Mouse (Mus musculus) spleen, postnatal 36 days (tissue): Measurements from ENCODE around the gene Hspd1.
"Not testable (repeated sequence)": the region's sequence is repeated elsewhere in the genome, so short reads cannot be mapped to it uniquely, and the experiment has no call there.

ENCODE experiments used
- DNase-seq, 2 experiments: peaks; one replicate each; pipeline ENCODE4 v3.0.0; 2022; ENCODE audit warnings: low spot score in 2 of 2, mixed read lengths in 1 of 2

The Hspd1 gene

DNA sequence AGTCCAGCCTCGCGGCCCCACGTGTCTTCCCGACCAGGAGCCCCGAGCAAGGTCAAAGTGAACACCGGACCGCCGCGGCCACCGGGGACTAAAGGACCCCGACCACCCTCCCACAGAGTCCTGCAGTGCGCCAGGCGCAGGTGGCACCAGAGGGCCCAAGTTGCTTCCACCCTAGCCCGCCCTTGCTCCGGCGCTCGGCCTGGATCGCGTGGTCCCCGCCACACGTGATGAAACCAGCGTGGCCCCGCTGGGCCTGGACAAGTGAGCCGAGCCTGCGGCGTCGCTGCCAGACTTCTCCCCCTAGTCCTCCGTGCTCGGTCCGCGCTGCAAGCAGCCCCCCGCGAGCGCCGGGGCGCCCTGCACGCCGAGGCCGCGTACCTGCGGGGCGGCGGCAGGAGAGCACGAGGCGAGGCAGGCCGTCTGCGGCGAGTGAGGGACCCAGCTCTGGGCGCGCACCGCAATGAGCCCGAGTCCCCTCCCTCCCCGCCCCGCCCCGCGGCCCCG, 590 bp downstream of the Hspd1 start:
- no peak for DNase-seq

DNA sequence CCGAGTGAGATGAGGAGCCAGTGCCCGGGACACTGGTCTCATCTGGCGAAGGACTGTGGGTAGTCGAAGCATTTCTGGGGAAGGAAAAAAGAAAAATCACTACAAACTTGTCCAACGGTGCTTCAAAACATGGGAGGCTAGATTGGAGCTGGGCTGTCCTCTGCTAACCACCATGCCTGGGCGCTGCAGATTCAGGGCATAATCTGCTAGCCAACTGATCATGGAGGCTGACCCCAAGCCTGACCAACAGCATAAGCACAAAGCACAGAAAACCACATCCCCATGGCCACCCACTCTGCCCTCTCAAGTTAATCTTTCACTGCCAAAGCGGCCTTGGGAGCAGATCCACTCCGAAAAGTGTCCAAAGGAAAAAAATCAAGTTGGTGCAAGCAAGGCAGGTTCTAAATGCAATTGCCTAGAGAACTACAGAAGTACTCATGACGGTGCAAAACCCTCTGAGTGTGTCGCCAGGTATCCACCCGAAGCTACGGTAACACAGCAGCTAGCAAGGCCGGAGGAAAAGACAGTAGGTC, 1.1 kb downstream of the Hspd1 start:
- DNase-seq = peak in 1 of 2 experiments; percentile 6

DNA sequence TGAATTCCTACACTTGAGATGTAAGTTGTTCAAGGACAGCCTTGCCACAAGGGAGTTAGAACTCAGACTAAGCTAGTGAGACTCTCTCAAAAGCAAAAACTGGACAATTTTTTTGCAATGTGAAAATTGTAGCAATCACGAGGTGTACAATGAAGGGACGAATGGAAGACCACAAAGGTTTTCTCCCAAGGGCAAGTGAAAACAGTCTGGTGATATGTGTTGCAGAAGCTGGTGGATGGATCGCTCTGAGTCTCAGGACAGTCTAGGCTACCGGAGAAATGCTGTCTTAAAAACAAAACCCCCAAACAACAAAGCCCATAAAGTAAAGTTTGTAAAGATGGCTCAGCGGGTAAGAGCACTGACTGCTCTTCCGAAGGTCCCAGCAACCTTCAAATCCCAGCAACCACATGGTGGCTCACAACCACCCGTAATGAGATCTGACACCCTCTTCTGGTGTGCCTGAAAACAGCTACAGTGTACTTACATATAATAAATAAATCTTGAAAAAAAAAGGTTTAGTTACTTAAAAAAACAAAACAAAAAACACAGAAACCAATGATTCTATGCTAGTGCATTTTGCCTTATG, 2.2 kb downstream of the Hspd1 start:
- no peak for DNase-seq

DNA sequence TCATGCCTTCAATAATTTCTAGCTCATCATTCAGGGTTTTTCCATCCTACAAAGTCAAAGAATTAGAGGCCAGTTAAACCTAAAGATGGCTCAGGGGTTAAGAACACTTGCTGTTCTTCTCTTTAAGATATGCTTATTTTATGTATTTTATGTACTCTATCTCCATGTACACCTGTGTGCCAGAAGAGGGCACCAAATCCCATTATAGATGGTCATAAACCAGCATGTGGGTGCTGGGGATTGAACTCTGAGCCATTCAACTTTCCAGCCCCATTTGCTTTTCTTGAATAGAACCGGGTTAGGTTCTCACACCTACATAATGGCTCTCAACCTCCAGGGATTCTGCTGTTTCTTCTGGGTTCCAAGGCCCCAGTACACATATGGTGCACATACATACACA, 5.9 kb downstream of the Hspd1 start:
- DNase-seq = no peak

DNA sequence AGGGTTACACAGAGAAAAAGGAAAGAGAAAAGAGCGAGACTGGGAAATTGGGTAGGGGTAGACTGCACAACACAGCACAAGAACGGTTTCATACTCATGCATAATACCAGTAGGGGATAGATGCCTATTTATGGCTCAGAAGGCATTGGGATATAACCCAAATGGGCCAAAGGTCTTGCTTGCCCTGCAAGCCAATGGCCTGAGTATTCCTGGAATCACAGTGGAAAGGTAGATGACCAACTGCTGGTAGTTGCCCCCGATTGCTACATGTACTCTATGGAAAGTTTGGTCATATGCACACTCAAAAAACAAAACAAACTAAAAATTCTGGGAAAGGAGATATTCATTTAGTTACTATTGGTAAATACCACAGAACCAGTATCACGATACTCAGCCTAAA, 8.4 kb downstream of the Hspd1 start:
- DNase-seq = no peak

DNA sequence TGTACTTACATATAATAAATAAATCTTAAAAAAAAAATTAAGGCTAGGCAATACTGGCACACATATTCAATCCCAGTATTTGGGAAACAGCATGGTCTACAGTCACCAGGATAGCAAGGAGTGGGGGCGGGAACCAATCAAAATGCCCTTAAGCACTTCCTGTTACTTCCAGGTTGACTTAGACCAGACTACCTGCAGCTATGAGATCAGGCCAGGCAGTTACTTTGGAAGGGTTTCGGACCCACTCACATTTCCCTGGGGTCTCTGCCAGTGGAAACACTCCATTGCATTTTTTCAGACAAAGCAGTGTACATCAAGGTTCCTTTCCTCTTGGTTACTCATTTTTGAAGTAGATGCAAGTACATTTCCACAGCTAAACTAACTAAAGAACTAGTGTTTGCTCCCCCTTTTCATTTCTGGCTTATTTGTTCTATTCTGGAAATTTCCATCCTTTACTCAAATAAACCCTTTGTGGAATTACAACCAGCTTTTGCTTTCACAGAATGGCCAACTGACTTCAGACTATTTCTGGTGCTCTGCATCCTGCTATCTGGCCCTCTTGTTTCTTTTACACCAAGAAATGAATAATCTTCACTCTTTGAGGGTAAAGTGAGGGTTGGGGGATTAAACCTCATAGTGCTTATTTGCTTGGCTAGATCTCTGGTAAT, 11.1 kb downstream of the Hspd1 start:
- DNase-seq = no peak

DNA sequence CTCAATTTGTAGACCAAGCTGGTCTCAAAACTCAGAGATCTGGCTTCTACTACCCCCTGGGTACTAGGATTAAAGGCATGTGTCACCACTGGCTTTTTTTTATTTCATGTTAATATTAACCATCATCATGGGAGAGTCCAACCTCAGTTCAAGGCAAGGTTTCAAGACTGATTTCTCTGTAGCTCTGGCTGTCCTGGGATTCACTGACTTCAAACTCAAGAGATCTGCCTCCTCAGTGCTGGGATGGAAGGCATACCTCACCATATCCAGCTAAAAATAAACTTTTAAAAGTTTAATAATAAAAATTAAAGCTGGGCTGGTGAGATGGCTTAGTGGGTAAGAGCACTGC, 11.7 kb downstream of the Hspd1 start:
- no peak for DNase-seq

DNA sequence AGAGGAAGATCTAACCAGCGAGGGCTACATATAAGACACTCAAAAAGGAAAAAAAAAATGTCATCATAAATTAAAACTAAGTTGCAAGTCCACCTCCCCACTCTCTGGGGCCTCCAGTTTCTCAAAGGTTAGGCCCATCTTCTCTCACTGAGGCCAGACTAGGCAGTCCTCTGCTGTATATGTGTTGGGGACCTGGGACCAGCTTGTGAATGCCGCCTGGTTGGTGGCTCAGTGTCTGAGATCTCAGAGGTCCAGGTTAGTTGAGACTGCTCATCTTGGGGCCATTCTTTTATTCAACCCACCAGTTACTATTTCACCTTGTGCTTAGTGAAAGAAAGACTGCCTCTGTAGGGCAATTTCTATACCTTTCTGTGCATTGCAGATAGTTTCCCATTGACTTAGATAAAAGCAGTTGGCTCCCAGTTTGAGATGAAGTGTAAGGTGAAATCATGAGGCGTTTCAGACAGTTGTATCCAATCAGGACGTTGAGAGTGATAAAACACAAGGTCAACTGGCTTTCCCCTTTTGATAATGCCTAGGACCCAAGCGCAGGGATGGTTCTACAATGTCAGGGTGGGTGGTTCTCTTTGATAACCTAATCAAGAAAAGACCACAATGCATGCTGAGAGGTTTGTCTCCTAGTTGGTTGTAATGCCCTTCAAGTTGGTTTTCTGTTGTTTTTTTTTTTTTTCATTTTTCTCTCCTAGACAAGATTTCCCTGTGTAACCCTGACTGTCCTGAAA, 12.2 kb downstream of the Hspd1 start:
- DNase-seq = no peak

DNA sequence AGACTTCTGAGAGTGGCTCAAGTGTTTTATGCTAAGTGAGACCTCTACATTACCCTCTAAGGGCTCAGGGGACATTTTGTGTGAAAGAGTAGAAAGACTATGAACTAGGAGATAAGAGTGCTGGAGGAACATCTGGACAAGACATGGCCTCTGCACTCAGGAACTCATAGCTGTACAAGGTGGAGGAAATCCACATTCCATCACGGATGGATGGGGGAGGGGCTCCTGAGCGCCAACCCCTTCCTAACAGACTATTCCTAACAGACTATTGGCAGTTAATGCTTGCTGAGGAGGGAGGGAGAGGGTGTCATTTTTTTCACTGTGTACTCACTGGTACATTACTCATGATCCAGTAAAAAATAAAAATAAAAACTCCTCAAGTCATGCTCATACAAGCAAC, 13.3 kb downstream of the Hspd1 start:
- DNase-seq = no peak

DNA sequence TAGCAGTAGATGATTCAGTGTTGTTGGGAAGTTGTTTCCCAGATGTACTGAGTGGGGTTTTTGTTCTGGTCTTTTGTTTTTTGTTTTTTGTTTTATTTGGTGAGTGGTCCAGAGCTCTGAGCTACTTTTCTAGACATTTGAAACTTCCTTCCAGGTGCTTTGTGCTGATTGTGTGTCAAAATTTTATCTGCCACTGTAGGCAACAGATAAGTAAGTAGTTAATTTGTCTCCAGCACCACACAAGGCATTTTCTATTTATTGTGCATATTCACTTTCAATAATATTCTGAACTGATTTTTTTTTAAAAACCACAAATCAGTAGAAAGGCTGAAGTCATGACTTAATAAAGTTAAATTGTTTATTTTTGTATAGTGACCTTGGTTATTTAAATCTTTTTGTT, 15.7 kb downstream of the Hspd1 start:
- DNase-seq = not testable (repeated sequence)

DNA sequence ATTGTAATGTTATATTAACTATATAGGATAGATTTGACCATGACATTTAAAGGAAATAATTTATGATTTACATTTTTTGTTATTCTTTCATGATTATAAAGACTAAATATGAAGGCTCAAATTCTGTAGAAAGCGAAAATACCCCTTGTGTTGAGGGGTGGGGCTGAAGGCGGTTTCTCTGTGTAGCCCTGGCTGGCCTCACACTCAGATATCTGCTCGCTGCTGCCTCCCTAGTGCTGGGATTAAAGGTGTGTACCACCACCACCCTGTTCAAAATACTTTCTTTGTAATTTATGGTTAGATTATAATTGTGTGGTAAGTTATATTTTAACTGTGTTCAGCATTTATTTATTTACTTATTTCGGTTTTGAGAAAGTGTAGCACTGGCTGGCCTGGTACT, 26.3 kb downstream of the Hspd1 start:
- no peak for DNase-seq

DNA sequence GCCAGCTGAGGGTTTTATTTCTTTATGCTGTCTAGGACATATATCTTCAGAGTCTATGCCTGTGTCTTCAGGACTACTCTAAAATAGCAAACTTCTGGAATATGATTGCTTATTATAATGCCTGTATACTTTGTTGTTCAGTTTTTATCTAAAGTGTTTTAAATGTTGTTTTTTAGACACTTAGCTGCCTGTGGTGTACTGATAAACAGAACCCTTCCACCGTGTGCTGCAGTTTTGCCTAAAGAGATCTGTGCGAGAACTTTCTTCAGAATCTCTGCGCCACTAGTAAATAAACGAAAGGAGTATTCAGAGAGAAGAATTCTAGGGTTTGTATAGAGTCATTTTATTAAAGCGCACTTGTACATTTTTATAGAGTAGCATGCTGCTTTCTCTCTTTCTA, 26.9 kb downstream of the Hspd1 start:
- no peak for DNase-seq

DNA sequence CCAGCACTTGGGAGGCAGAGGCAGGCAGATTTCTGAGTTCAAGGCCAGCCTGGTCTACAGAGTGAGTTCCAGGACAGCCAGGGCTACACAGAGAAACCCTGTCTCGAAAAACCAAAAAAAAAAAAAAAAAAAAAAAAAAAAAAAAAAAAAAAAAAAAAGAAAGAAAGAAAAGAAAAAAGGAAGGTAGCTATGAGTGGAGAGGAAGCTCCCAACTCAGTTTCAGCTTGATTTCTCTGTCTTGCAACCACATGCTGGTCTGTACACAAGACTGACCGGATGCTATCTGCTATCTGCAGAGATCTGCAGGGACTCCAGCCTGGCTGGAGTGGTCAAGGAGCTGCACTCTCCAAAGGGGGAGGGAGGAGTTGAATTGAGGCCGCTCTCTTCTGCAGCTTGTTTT, 29.7 kb downstream of the Hspd1 start:
- DNase-seq = not testable (repeated sequence)

DNA sequence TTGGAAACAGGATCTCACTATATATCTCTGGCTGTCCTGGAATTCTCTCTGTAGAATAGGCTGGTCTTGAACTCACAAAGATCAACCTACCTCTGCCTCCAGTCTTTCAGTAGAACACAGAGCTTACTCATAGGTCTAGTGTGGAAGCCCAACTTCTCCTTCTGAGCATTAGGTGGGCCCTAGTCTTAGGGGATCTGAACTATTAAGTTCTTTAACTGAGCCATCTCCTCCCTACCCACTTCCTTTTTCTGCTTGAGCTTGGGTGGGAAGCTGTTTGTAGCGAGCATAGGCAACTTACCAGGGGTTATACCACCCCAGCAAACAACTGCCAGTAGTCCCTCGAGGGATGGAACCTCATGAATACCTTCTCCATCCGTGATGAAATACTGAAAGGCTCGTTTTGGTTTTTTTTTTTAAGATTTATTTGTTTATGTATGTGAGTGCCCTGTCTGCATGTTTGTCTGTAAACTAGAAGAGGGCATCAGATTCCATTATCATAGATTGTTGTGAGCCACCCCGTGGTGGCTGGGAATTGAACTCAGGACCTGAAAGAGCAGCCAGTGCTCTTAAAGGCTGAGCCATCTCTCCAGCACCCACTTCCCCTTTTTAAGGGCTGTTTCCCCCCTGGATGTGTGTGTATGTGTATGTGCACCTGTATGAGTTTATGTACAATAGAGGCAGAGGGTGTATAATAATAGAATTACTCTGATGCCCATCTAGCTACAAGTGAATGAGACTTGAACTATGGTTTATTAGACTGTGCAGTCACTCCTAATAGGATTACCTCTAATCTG, 32.5 kb downstream of the Hspd1 start:
- peak; percentile 16 to 27 for DNase-seq

DNA sequence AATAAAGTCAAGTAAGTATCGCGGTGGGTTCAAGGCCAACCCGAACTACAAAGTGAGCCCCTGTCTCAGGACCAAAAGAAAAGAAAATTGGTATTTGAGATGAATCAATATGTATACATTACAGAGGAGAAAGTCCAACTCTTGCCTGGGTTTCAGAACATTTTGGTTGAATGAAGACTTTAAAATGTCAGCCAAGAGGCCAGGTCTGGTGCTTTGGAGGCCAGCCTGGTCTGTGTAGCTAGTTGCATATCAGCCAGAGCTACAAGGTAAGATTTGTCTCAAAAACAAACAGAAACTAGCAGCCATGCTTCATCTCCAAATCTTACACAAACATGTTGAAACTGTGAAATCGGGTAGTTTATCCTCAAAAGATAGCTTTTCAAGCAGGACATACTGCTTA, 34.4 kb downstream of the Hspd1 start:
- DNase-seq = no peak

DNA sequence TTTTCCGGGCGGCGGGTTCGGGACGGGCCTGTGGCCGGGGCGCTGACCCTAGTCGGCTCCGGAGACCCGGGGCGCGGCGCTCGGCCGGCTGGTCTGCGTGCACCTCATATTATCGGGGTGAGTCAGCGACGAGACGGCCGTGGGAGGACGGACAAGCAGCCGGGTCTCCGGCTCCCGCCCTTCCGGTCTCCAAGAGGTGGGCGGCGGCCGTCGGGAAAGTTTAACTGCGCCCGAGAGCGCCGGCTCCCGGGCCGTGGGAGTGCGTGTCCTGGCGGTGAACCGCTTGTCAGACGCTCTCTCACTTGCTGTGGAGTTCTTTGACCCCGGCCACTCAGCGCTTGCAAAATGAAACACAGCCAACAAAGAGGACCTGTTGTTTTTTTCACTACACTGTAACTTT, 35.0 kb downstream of the Hspd1 start:
- DNase-seq = peak; percentile 56 to 67

DNA sequence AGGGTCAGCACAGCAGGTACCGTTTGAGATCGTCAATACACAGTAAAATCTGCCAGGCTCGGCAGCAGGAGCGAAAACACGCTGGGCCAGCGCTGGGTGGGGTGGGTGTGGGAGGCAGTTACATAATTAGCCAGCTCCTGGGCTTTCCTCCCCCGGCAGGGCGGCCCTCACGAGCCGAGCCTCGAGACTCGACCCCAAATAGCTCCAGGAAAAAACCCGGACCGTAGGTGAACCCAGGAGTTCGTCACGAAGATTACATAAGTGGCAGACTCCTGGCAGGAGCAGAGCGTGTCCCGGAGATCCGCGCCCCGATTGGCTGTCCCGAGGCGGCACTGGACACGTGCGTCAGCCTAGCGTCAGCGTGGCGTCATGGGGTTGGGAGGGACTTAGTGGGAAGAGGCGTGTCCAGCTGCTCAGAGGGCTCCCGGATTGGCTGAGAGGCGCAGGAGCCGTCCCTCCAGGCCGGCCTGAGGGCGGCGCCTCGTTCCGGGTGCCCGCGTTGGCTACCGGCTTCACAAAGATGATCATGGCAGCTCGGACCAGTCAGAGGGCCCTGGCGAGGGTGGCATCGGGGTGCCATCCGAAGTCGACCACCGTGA, 35.6 kb downstream of the Hspd1 start, which contains the start of gene Coq10b:
Gene Coq10b, plus strand, starts transcription at position 416 of the 599 bp plus-strand sequence.
- peak; percentile 98 for DNase-seq

DNA sequence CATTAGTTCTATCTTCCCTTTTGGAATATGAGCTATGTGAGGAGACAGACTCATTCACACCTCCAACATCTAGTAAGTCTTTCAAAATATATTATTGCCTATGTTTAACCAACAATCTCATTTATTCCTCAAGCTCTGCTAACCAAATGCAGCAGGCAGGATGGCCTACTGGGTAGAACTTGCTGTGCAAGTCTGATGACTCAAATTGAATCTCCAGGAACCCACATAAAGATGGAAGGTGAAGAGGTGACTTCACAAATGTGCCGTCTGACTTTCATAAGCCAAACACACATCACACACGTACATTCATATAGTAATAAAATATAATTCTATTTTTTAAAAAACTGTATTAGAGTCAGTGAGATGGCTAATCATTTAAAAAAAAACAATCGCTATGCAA, 36.4 kb downstream of the Hspd1 start:
- DNase-seq = no peak

DNA sequence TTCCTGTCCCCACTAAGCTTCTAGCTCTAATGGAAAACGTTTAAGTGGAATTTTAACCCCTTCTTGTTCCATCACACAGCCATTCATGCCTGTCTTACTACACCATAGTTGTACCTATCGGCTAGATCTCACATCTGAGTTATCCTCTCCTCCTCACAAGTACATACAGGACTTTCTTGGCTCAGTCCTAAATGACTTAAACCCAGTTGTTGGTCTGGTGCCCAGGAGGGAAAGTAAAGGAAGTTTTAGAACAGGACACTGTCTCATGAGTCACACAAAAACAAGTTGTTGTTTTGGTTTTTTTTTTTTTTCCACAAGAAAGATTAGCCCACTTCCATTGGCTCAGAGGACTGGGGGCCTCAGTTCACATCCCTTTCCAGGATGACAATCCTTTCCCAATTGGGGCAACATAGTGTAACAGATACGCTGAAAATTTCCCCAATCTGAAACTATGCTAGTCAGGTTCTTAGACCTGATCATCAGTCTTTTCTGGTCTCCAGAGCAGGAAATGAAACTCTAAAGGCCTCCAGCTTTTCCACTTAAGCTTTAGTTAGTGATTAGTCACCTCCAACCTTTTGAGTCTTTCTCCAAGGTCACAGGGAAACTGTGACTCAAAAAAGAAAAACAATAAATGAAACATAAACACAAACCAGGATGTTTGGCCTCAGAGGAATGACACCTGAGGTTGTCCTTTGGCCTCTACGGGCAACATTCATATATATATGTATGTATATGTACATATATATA, 39.0 kb downstream of the Hspd1 start:
- no peak for DNase-seq

DNA sequence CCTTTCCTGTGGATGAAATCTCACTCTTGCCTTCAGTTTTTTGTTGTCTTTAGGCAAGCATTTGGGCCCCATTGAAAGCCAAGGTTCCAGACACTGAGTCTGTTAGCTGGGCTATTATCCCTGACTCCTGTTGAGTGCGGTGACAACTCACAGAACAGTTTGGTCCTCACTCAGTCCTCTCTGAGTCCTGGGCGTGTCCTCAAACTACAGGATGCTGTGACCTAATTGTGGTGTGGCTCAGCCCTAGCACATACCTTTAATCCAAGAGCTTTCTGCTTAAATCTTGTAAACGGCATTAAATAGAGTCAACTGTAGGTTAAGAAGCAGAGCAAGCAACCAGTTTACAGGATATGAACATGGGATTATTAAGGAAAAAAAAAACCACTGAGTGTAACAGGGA, 44.9 kb downstream of the Hspd1 start:
- no peak for DNase-seq

DNA sequence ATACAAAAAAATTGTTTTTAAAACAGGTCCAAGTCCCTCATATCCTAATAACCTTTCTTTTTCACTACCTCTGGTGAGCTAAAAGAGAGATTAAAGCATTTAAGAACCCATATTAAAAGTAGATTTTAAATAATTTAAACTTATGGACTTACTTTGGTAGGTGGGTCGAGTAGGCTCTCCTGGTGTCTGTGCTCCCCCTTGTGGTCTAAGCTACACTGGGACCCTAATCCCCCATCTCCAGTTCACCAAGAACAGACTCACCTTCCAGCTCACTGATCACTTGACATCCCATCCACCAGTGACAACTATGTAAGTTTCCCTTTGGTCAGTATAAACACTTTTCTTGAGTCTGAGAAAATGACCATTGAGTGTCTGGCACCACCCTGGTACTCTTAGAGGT, 45.8 kb downstream of the Hspd1 start:
- peak in 1 of 2 experiments; percentile 35 for DNase-seq
